Mouse (Mus musculus) B cell, adult 2 months (primary cell): Measurements from ENCODE around the gene Gm17660.
"Not testable (repeated sequence)": the region's sequence is repeated elsewhere in the genome, so short reads cannot be mapped to it uniquely, and the experiment has no call there.

Source experiments
- DNase-seq, 2 experiments: peaks; one replicate each; pipeline ENCODE4 v3.0.0; 2022

Gene Gm17660

GRCm38 (mm10) chr5:104039154-104039932, 38.1 kb downstream of the Gm17660 start:
- DNase-seq = no peak

- no peak for DNase-seq
Observed at GRCm38 (mm10) chr5:104036686-104037085, 40.7 kb downstream of the Gm17660 start.

GRCm38 (mm10) chr5:104035824-104036223, 41.6 kb downstream of the Gm17660 start:
- no peak for DNase-seq

GRCm38 (mm10) chr5:104035066-104035465, 42.3 kb downstream of the Gm17660 start:
- no peak for DNase-seq

- DNase-seq = no peak
Observed at GRCm38 (mm10) chr5:104032434-104033097, 44.8 kb downstream of the Gm17660 start.

GRCm38 (mm10) chr5:104025245-104025854, 52.1 kb downstream of the Gm17660 start:
- DNase-seq = no peak

GRCm38 (mm10) chr5:104024762-104025161, 52.6 kb downstream of the Gm17660 start:
- no peak for DNase-seq

GRCm38 (mm10) chr5:104024193-104024592, 53.2 kb downstream of the Gm17660 start:
- not testable (repeated sequence) for DNase-seq

GRCm38 (mm10) chr5:104023289-104024020, 54.0 kb downstream of the Gm17660 start:
- DNase-seq = no peak

GRCm38 (mm10) chr5:104022558-104022957, 54.9 kb downstream of the Gm17660 start:
- peak in 1 of 2 experiments; percentile 5 for DNase-seq

- peak; percentile 61 to 63 for DNase-seq
Observed at GRCm38 (mm10) chr5:104021597-104022378, 55.6 kb downstream of the Gm17660 start, which contains the start of gene Hsd17b11. TSS of gene Hsd17b11 (minus strand) at chr5:104021919.
